Mouse (Mus musculus): ENCODE measurements around the gene Krtap4-9.
"Not testable (repeated sequence)": the region's sequence is repeated elsewhere in the genome, so short reads cannot be mapped to it uniquely, and the experiment has no call there.

DNA sequence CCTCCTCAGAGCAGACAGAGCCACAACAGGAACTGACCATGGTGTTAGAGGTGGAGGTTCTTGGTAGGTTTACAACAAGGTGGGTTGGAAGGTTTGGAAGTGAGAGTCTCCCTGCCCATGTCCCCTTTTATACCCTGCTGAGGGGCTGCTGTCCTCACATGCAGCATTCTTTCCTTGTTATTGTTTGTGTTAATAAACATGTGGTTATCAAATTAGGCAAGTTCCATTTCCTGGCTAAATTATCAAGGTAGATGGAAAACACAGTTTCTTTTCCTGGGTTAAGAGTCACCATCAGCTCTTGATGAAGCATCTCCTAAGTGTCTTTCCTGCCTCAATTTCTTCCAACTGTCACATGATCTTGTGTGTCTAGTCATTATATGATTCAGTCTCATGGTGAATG is 12.2 kb upstream of the Krtap4-9 start, which contains the start of gene Gm11595:
- not testable (repeated sequence) for TF ChIP-seq CTCF (IDR thresholded peaks at IDR 0.05; ENCODE audit: borderline replicate concordance, control insufficient read depth, extremely low read depth, insufficient read depth, low read length, poor library complexity); POLR2A (IDR thresholded peaks at IDR 0.05; ENCODE audit: control insufficient read depth, extremely low read depth, insufficient read depth, low read length, poor library complexity)
